Mouse (Mus musculus): ENCODE results near the gene Vamp5.

The Vamp5 gene

GRCm38 (mm10) chr6:72389941-72390771 is 9.9 kb upstream of the Vamp5 start, which contains the start of gene Vamp8:
Gene Vamp8, minus strand, starts transcription at chr6:72390703.
- DNase-seq (ENCODE audit: low spot score), result peak; percentile 64

DNA sequence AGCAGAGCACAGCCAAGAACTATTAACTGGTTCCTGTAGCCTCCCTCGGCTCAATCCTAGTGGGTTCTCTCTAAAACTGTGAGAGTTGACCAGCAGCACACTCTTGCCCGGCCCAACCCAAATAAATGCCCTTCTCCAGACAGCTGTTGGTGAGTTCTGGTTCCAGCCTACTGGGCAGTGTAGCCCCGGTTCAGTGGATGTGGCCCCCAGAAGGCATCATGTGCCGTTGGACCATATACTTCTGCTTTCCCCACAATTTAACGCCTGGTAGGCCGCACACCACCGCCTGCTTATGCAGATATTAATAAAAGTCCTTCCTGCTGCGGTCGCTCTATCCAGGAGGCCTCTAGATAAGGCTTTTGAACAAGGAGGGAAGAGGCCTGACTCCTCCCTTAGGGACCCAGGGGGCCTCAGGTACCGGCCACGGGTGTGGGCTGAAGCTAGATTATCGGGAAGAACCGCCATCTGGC is 9.2 kb upstream of the Vamp5 start:
- no peak for DNase-seq (ENCODE audit: low spot score)

DNA sequence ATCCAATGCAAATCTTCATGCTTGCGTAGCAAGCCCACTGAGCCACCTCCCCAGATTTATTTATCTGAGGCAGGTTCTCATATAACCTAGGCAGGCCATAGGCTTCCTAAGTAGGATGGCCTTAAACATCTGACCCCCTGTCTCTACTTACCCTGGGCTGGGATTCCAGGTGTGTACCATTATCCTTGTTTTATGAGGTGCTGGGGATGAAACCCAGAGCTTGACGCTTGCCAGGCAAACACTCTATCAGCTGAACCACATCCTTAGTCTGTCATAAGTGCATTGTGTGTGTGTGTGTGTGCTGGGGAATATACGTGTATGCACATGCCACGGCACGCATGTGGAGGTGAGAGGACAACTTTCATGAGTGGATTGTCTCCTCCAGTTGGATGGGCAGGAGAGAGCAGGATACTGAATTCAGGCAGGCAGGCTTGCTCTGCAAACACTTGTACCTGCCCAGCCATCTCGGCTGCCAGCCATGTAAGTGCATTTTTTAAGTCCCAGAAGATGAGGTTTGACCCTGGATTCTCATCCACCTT is 8.6 kb upstream of the Vamp5 start:
- no peak for DNase-seq (ENCODE audit: low spot score)

- no peak for DNase-seq (ENCODE audit: low spot score)
These were observed 8.0 kb upstream of the Vamp5 start for GRCm38 (mm10) chr6:72388266-72388665.

DNA sequence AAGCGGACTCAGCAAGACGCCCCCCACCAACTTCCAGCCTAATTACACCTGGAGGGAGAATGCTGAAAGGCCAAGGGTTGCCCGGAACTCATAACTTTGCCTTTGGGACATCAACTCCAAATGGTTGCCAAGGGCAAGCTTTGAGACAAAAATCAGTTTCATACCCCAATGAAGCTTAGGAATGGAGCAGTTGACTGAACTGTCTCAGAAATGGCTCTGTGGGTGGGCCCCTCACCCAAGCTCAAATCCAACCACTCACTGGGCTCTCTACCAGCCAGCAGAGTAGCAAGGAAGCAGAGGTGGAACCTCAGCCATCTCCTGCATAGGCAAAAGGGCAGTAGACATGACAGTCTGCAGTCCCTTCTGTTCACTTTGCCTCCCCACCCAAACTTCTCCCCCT is 7.5 kb upstream of the Vamp5 start:
- DNase-seq (ENCODE audit: low spot score), result no peak

- no peak for DNase-seq (ENCODE audit: low spot score)
These were observed 6.3 kb upstream of the Vamp5 start for GRCm38 (mm10) chr6:72386561-72386960.

DNA sequence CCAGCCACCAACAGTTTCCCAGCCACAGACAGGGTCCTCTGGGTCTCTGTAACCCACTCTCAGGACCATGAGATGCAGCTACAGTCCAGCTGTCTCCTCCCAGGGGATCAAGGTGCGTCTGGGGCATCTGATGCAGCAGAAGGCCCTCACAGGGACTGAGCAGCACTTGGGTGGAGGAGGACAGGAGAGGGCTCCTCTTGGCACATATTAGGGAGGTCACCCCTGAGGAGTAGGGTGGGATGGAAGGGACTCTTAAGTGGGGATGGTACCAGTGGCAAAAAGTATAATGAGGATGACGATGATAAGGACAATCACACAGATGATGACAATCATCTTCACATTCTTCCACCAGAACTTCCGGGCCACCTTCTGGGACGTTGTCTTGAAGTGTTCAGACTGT is 5.0 kb upstream of the Vamp5 start:
- no peak for DNase-seq (ENCODE audit: low spot score)

DNA sequence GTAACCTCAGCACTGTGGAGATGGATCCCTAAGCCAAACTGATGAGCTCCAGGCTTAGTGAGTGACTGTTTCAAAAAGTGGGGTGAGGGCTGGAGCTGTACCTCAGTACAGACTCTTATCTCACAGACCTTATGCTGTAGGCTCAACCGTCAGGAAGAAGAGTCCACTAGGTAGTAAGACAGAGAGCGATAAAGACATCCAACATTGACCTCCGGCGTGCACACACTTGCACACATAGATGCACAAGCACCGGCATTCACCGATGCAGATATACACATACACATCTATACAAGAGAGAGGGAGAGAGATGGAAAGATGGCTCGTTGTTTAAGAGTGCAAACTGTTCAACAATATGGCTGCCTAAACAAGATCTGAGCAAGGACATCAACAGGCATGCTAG is 3.7 kb upstream of the Vamp5 start:
- no peak for DNase-seq (ENCODE audit: low spot score)

DNA sequence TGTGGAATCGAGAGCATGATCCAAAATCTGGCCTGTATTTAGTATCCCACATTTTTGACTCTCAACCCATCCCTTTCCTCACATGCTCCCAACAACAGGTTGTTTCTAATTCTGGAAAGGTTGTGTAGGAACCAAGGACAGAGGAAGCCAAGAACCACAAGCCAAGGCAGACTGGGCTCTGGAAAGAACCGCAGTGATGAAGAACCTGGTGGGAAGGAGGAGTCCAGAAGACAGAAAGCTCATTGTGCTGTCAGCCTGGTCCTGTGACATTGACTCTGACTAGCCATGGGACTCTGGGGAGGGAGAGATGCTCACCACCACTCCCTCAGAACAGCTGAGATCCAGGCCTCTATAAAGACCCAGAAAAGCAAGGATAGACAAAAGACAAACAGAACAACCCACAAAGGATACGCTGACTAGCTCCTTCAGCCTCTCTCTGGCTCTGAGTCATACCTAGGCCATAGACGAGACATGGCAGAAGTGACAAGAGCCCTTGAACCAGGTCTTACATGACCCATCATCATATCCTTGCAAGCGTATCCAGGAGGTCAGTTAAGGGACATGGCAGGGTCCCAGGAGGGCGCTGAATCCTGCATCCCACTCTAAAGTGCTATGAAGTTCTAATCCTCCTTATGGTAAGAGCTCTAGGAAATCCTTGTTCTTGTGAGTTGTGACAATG is 3.0 kb upstream of the Vamp5 start:
- no peak for DNase-seq (ENCODE audit: low spot score)

GRCm38 (mm10) chr6:72382494-72382893 is 2.2 kb upstream of the Vamp5 start:
- DNase-seq (ENCODE audit: low spot score), result no peak

GRCm38 (mm10) chr6:72379377-72380130 is 714 bp downstream of the Vamp5 start:
- no peak for DNase-seq (ENCODE audit: low spot score)

- DNase-seq (ENCODE audit: low spot score), result no peak
These were observed 1.6 kb downstream of the Vamp5 start for GRCm38 (mm10) chr6:72378510-72379234.

DNA sequence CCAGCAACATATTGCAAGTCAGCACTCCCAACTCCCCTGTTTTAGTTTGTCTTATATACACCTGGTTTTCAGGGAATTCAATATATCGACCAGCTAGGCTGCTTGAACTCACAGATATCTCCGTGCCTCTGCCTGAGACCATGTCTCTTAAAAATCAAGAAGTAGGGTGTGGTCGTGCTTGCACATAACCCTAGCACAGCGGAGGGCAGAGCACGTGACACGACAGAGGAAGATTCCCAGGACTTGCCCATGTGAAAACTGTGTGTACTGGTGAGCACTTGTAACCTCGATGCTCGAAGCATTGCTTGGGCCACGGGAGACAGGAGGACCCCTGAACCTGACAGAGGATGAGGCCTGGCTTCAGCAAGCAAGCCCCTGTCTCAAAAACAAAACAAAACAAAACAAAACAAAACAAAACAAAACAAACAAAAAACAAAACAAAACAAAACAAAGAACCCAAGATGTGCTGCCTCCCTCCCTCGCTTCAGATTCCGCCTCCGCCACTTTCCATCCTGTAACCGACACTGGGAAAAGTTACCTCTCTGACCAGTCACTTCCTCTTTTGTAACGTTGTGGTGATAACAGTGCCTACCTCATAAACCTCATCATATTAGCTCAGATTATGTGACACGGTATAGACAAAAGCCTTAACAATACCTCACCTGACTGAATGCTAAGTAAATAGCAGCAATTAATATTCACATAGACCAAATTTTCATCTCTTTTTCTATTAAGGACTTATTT is 5.3 kb downstream of the Vamp5 start:
- peak; percentile 9 for DNase-seq (ENCODE audit: low spot score)

GRCm38 (mm10) chr6:72374206-72374605 is 6.1 kb downstream of the Vamp5 start:
- DNase-seq (ENCODE audit: low spot score), result no peak

DNA sequence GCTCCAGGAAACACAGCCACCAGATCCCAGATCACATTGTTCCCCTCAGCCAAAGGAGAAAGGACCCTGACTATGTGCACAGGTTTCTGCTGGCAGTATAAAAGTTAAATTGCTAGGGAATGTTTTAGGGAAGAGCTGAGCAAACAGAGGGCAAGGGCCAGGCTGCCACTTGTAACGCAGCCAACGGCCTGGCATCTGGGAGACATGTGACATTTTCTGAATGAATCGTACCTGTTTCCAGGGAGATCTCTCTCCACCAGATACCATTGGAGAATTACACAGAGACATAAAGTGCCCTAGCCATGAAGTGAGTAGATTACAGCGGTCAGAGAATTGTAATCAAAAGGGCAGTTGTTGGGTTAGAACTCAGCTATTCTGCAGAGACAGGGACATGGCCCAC is 7.1 kb downstream of the Vamp5 start:
- no peak for DNase-seq (ENCODE audit: low spot score)

GRCm38 (mm10) chr6:72371571-72371970 is 8.7 kb downstream of the Vamp5 start:
- DNase-seq (ENCODE audit: low spot score), result no peak

DNA sequence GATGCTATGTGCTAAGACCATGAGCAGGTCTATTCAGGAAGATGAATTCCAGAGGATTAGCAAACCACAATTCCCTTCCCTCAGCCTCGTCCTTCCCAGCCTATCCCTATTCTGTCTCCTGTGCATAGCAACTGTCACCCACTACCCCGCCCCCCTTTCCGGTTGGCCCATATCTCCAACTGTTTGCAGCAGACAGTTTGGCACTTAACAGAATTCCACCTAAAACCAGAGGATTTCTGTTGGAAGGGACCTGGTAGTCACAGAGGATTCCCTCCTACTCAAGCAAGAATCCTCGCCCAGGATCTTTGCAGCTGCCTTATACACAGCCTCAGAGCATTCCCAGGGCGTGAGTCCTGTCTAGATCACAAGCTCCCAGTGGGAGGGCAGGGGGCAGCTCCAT is 9.1 kb downstream of the Vamp5 start:
- DNase-seq (ENCODE audit: low spot score), result no peak

DNA sequence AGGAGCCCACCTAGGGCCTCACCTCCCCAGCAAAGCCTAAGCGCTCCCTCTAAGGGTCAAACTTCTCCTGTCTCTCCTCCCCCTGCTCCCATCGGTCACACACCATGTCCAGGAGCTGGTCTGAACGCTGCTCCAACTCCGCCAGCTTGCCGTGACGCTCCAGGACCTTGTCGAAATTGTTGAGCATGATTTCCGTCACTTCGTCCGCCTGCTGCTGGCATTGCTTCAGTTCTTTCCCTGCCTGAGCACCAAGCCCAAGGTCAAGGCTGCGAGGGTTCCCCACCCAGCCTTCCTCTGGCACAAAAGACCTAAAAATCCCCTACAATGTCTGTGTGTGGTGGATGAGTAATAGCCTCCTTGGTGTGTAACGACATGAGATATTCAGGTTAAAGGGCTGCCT is 10.2 kb downstream of the Vamp5 start:
- no peak for DNase-seq (ENCODE audit: low spot score)

GRCm38 (mm10) chr6:72369557-72369956 is 10.7 kb downstream of the Vamp5 start:
- DNase-seq (ENCODE audit: low spot score), result no peak

GRCm38 (mm10) chr6:72367460-72367974 is 12.8 kb downstream of the Vamp5 start:
- no peak for DNase-seq (ENCODE audit: low spot score)

Measured in T-cell, adult 2 months (primary cell).